Mouse (Mus musculus) midbrain, embryonic 10.5 days (tissue): ENCODE measurements around the gene Tbc1d1. TPM values are rescaled to one million over a fixed set of nuclear protein-coding genes. Genes with fewer than 3 reads are reported as not detected.

Experiments
- DNase-seq: peaks from one replicate; pipeline ENCODE4 v3.0.0-alpha.2; 2017; ENCODE audit warnings: low spot score
- H3K27ac ChIP-seq: fragments of 300-500 bp; sonication (generic); replicated peaks from 2 replicates; pipeline ENCODE4 v1.5.1; 2016; ENCODE audit warnings: mild to moderate bottlenecking
- H3K27me3 ChIP-seq: fragments of 300-500 bp; sonication (generic); 2 replicates; pipeline ENCODE4 v1.6.1; 2016; ENCODE audit warnings: low read depth, mild to moderate bottlenecking; ENCODE audit not compliant: poor library complexity, severe bottlenecking
- H3K36me3 ChIP-seq: fragments of 300-500 bp; sonication (generic); 2 replicates; pipeline ENCODE4 v1.6.1; 2016; ENCODE audit warnings: mild to moderate bottlenecking, moderate library complexity
- H3K4me1 ChIP-seq: fragments of 300-500 bp; sonication (generic); 2 replicates; pipeline ENCODE4 v1.6.1; 2016
- H3K4me3 ChIP-seq: fragments of 300-500 bp; sonication (generic); 2 replicates; pipeline ENCODE4 v1.5.1; 2016; ENCODE audit warnings: mild to moderate bottlenecking, moderate library complexity
- H3K9me3 ChIP-seq: fragments of 300-500 bp; sonication (generic); replicated peaks from 2 replicates; pipeline ENCODE4 v1.6.1; 2016; ENCODE audit warnings: mild to moderate bottlenecking
- WGBS: fragments of 180-500 bp; shearing (Covaris S2); methylation state at CpG from one replicate; pipeline ENCODE4 v1.1.7; 2016; 5-methylcytosine and 5-hydroxymethylcytosine counted together
- polyA plus RNA-seq: library from polyadenylated mRNA; unstranded; fragments of >200 nt; fragmentation: Nextera tagmentation; extraction: Ambion mirVana; gene quantifications from 2 replicates; pipeline ENCODE4 v1.2.1, GENCODE M21; 2016

Tbc1d1 gene
- polyA plus RNA-seq, 1 experiment from 2014 or later = 22.2 TPM

DNA sequence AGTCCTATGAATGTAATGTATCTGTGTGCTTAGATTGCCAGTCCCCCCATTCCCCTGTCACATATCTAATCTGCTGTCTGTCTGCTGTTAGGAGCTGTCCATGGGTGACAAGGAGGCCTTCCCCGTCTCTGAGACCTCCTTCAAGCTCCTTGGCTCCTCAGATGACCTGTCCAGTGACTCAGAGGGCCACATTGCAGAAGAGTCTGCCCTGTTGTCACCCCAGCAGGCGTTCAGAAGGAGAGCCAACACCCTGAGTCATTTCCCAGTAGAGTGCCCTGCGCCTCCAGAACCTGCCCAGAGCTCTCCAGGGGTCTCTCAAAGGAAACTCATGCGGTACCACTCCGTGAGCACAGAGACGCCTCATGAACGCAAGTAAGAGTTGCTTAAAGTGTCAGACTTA is 125.6 kb downstream of the Tbc1d1 start:
- Histone ChIP-seq H3K4me3 (no peak overlapping the region), H3K27ac (no peak overlapping the region), H3K9me3 (no peaks in the 10 kb centered on the region), H3K4me1 (no peaks in the 10 kb centered on the region), H3K27me3 (no peaks in the 10 kb centered on the region), H3K36me3 (peaks cover 71% of the 10 kb centered on the region)
- no peak for DNase-seq
- 95% methylated on average over 7 of the region's 7 CpGs for WGBS

DNA sequence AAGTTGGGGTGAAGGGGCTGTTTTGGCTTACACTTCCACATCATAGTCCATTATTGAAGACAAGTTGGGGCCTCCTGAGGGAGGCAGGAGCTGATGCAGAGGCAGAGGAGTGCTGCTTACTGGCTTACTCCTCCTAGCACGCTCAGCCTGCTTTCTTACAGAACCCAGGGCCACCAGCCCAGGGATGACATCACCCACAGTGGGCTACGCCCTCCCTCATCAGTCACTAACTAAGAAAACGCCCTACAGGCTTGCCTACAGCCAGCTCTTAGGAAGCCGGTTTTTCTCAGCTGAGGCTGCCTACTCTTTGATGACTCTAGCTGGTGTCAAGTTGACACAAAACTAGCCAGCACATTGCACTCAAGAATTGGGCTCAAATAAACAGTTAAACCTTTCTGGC is 126.5 kb downstream of the Tbc1d1 start:
- no peak overlapping the region for H3K27ac ChIP-seq
- WGBS = 90% methylated on average over 4 of the region's 4 CpGs
- DNase-seq = no peak
- no peaks in the 10 kb centered on the region for H3K9me3 ChIP-seq
- H3K4me1 ChIP-seq = no peaks in the 10 kb centered on the region
- no peak overlapping the region for H3K4me3 ChIP-seq
- peaks cover 78% of the 10 kb centered on the region for H3K36me3 ChIP-seq
- H3K27me3 ChIP-seq = no peaks in the 10 kb centered on the region

DNA sequence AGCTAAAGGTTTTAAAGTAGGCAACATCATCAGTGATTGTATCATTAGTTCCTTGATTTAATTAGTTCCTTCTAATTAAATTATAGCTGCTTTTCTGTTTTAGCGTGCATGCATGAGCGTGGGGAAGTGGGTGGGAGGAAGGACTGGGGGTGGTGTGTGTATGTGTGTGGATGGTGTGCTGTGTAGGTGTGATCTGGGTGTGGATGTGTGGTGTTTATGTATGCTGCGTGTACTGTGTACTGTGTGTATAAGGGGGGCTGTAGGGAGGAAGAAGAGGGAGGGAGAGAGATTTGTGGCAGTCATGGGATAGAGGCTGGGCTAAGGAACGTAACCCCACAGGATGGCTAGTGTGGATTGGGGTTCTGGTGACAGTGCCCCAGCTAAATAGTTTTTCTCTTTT is 129.2 kb downstream of the Tbc1d1 start:
- Histone ChIP-seq H3K9me3 (no peaks in the 10 kb centered on the region), H3K4me1 (0 out of 2 replicates have a peak, but pooled peaks cover 3% of the 10 kb centered on the region), H3K36me3 (peaks cover 57% of the 10 kb centered on the region), H3K27me3 (no peaks in the 10 kb centered on the region), H3K4me3 (no peak overlapping the region), H3K27ac (no peak overlapping the region)
- no peak for DNase-seq
- 89% methylated on average over 4 of the region's 4 CpGs for WGBS

DNA sequence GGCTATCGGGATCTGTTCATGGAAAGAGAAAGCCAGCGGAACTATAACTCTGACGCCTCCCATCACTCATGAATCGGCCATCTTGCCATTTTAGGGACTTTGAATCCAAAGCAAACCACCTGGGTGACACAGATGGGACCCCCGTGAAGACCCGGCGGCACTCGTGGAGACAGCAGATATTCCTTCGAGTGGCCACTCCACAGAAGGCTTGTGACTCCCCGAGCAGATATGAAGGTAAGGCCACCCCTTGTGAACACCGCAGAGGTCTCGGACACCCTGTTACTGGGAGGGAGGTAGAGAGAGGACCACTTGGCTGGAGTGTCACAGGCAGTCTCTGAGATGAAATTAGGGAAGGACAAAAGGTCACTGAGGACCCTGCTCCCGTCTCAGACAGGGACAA is 129.7 kb downstream of the Tbc1d1 start:
- Histone ChIP-seq H3K36me3 (peaks cover 52% of the 10 kb centered on the region), H3K9me3 (no peaks in the 10 kb centered on the region), H3K4me1 (0 out of 2 replicates have a peak, but pooled peaks cover 3% of the 10 kb centered on the region), H3K27ac (no peak overlapping the region), H3K4me3 (no peak overlapping the region), H3K27me3 (no peaks in the 10 kb centered on the region)
- no peak for DNase-seq
- 92% methylated on average over 13 of the region's 13 CpGs for WGBS

DNA sequence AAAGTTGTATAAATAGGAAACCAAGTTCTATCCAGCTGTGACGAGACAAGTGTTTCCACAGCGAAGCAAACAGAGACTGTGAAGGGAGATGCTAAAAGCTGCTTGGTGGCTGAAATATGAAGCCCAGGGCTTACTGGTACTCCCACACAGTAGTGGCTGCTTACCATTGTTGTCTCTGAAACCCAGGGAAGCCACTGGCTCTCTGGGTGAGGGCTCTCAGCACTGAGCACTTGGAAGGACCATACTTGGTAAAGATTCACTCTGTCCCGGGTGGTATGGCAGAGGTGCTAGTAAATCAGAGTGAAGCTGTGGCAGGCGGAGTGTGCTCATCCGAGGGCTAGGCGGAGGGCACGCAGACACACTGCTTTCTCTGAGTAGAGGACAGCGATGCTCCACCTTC is 131.2 kb downstream of the Tbc1d1 start:
- no peak overlapping the region for H3K27ac ChIP-seq
- 94% methylated on average over 8 of the region's 8 CpGs for WGBS
- no peak overlapping the region for H3K4me3 ChIP-seq
- no peaks in the 10 kb centered on the region for H3K9me3 ChIP-seq
- peaks cover 41% of the 10 kb centered on the region for H3K36me3 ChIP-seq
- no peaks in the 10 kb centered on the region for H3K27me3 ChIP-seq
- peak; percentile 9 for DNase-seq
- H3K4me1 ChIP-seq = 0 out of 2 replicates have a peak, but pooled peaks cover 3% of the 10 kb centered on the region

DNA sequence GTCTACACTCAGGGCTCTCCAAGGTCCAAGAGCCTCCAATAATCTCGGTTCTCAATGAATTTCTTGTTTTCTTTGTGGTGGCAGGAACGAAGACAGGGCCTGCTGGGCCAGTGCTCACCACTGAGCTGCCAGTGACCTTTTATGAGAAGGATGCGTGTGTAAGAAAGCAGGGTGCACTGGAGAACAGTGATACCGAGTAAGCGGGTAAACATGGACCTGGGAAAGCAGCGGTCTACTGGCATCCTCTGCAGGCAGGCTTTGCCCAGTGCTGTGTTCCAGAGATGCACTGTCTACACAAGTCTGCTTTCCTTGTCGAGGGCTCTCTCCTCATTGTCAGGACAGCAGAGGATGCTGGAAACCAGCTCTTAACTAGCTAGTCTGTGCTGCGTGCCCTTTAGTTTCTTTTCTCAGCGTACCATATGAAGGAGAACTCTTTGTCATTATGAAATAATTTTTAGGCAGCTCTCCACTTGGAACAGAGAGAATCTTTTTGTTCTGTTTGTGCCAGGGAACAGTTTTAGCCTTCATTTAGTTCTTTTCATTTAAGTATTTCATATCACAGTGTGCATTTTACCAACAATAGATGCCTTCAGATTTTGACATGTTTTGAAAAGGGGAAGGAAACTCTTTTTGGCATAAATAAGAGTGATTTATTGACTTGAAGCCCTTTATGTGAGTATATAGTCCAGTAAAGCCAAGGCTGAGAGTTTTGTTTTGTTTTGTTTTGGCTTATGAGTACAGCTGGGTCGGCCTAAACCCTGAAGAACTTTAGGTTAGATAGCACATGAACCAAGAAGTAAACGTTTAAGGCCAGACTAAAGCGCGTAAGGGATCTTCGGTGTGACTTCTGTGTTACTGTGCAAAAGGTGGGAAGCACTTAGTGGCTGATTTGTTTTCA is 132.2 kb downstream of the Tbc1d1 start:
- 0 out of 2 replicates have a peak, but pooled peaks cover 3% of the 10 kb centered on the region for H3K4me1 ChIP-seq
- WGBS = 92% methylated on average over 14 of the region's 14 CpGs
- H3K27me3 ChIP-seq = no peaks in the 10 kb centered on the region
- DNase-seq = peak; percentile 9
- no peaks in the 10 kb centered on the region for H3K9me3 ChIP-seq
- no peak overlapping the region for H3K4me3 ChIP-seq
- no peak overlapping the region; the same call in 1 of the 2 replicates for H3K27ac ChIP-seq
- peaks cover 34% of the 10 kb centered on the region for H3K36me3 ChIP-seq

DNA sequence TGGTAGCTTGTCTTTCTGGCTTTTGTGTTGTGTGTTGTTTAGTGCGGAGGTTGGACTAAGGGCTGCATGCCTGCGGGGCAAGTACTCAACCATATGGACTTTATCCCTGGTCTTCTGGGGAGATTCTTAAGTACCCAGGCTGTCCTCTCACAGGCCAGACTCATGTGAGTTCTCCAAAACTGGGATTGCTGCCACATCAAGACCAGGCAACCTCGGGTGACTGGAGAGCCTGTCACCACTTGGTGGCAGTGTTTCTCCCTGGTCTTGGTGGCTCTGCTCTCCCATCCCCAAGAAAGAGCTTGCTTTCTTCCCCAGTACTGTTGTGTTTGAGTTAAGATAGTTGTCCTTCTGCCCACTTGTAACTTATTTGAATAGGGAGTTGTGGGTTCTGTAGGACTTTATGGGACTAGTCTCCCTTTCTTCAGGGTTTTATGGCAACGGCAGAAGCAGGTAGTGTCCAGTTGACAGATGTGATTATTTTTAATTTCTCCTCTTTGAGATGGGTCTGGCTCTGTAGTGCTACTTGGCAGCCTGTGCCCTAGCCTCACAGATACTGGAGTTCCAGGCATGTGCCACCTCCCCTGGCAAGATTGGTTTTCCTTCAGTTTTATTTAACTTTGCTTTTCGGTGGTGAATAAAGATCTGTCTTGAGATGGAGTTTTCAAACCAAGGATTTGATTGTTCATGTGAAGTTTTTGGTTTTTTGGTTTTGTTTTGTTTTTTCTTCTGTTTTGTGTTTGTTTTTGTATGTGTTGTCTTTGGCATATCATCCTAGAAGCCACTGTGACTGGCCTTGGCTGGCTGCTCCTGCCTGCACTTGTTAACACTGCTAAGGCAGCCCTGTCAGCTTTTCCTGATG is 133.3 kb downstream of the Tbc1d1 start:
- no peak overlapping the region for H3K4me3 ChIP-seq
- no peaks in the 10 kb centered on the region for H3K27me3 ChIP-seq
- H3K9me3 ChIP-seq = no peaks in the 10 kb centered on the region
- peaks cover 38% of the 10 kb centered on the region for H3K36me3 ChIP-seq
- H3K27ac ChIP-seq = peak overlapping the region; percentile 72
- 0 out of 2 replicates have a peak, but pooled peaks cover 3% of the 10 kb centered on the region for H3K4me1 ChIP-seq
- 65% methylated on average over 5 of the region's 5 CpGs for WGBS
- peak; percentile 62 for DNase-seq

DNA sequence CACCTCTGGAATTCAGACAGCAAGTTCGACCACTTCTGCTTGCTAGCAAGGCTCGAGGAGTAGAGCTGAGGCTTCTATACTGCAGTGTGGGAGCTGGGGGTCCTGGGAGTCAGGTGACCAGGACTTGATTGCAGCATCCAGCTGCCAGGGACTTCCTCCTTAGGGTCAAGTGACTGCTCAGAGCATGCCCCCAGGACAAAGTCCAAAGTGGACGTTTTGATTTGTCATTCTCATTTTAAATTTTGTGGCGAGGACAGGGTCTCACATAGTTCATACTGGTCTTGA is 133.9 kb downstream of the Tbc1d1 start:
- WGBS = 83% methylated on average over 4 of the region's 4 CpGs
- peaks cover 42% of the 10 kb centered on the region for H3K36me3 ChIP-seq
- peak overlapping the region; percentile 72 for H3K27ac ChIP-seq
- 0 out of 2 replicates have a peak, but pooled peaks cover 3% of the 10 kb centered on the region for H3K4me1 ChIP-seq
- no peaks in the 10 kb centered on the region for H3K27me3 ChIP-seq
- no peaks in the 10 kb centered on the region for H3K9me3 ChIP-seq
- DNase-seq = no peak
- H3K4me3 ChIP-seq = no peak overlapping the region

DNA sequence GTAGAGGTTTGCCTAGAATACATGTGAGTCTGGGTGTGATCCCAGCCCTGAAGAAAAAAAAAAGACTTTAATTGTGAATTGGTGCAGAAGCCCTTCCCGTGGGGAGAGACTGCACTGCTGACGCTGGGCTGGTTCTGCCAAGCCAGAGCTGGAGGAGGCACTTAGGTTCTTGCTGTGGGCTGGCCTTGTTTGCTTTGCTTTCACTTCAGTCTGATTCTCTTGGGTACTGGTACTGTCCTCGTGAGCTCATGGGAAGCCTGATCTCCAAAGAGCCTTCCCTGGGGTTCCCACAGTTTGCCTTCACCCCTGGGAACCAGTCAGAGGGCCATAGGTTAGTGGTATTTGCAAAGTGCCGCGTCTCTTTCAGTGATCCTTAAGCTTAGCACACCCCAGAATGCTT is 135.6 kb downstream of the Tbc1d1 start:
- Histone ChIP-seq H3K36me3 (peaks cover 44% of the 10 kb centered on the region), H3K4me3 (no peak overlapping the region), H3K4me1 (0 out of 2 replicates have a peak, but pooled peaks cover 3% of the 10 kb centered on the region), H3K27ac (no peak overlapping the region), H3K9me3 (no peaks in the 10 kb centered on the region), H3K27me3 (no peaks in the 10 kb centered on the region)
- no peak for DNase-seq
- 83% methylated on average over 5 of the region's 5 CpGs for WGBS

DNA sequence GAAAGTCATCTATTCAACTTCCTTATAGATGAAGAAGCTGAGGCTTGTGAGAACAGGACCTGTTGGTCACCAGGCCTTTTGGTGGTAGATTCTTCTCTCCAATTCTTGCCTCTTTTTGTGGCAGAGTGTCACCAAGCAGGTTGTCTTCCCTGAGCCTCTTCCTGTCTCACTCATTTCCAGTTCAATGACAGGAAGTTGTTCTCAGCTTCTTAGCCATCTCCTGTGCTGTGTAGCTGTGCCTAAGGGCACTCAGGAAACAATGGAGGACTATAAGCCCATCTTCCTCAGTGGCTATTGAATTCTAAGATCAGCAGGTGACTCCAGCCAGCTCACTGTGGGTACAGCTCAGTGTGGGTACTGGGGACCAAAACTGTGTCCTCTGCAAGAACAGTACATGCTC is 139.5 kb downstream of the Tbc1d1 start:
- H3K27me3 ChIP-seq = no peaks in the 10 kb centered on the region
- DNase-seq = no peak
- H3K36me3 ChIP-seq = peaks cover 30% of the 10 kb centered on the region
- H3K4me3 ChIP-seq = no peak overlapping the region
- no peak overlapping the region for H3K27ac ChIP-seq
- no peaks in the 10 kb centered on the region for H3K9me3 ChIP-seq
- H3K4me1 ChIP-seq = peaks cover 30% of the 10 kb centered on the region

DNA sequence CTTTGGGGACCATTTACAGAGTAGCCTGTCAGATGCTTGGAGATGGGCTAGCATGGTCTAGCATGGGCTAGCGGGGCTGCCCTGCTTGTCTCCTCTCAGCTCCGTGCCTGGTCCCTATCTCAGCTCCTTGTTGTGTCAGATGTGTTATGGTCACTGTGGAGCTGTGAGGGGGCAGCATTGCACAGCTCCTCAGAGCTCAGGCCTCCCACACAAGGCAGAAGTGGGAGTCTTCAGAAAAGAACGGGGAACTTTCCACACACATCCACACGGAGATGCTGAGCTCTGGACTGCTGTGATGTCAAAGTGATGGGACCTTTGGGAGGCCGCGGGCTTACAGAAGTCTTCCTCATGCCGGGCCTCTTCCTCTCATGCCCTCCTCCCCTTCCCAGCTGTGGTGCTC is 140.2 kb downstream of the Tbc1d1 start:
- H3K27ac ChIP-seq = peak overlapping the region; percentile 52
- WGBS = 87% methylated on average over 7 of the region's 7 CpGs
- H3K9me3 ChIP-seq = no peaks in the 10 kb centered on the region
- no peak overlapping the region for H3K4me3 ChIP-seq
- H3K36me3 ChIP-seq = peaks cover 30% of the 10 kb centered on the region
- H3K4me1 ChIP-seq = peaks cover 37% of the 10 kb centered on the region
- no peak for DNase-seq
- H3K27me3 ChIP-seq = no peaks in the 10 kb centered on the region

DNA sequence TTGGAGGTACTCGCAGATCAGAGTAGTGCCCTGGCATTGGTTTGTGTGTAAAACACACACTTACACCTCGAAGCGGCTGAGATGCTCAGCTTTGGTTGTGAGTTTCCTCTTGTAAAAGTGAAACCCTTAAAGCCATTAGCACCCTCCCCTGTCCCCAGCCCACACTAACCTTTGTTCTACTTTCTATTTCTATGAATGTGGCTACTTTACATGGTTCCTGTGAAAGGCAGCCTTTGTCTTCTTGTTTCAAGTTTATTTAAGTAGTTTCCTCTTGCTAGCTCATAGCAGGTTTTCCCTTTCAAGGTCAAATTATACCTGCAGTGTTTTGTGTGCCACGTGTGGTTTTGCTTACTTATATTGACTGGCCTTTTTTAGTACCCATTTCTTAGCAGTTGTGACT is 141.0 kb downstream of the Tbc1d1 start:
- Histone ChIP-seq H3K9me3 (no peaks in the 10 kb centered on the region), H3K4me1 (peaks cover 44% of the 10 kb centered on the region), H3K27ac (0 out of 2 replicates have a peak overlapping the region, but pooled peaks have one; percentile 71), H3K27me3 (no peaks in the 10 kb centered on the region), H3K4me3 (no peak overlapping the region), H3K36me3 (peaks cover 33% of the 10 kb centered on the region)
- WGBS = 87% methylated on average over 4 of the region's 4 CpGs
- DNase-seq = no peak
